Mouse (Mus musculus): ENCODE measurements at regions not wholly inside any gene's neighbourhood (a gene's known extent, or its start where the extent isn't known, plus 50 kb on each side); places are given as distances from the start of the nearest gene placed in this dataset.

- peak; percentile 8 for DNase-seq
- H3K4me3 ChIP-seq (ENCODE audit: insufficient read depth, low read depth, low read length) = no peak overlapping the region
- H3K4me1 ChIP-seq (ENCODE audit: control insufficient read depth, insufficient read depth, low read length) = peaks cover 6% of the 10 kb centered on the region; the same call in 1 of the 2 replicates
- TF ChIP-seq CTCF (conservative IDR thresholded peaks at IDR 0.05; ENCODE audit: insufficient read depth, insufficient read length, low read depth, low read length) (no peak), POLR2A (IDR thresholded peaks at IDR 0.05; ENCODE audit: low read depth, low read length) (no peak)
- 28% methylated on average over 7 of the region's 7 CpGs for WGBS
- no peak overlapping the region for H3K27ac ChIP-seq (ENCODE audit: insufficient read depth, low read depth, low read length)
- no peaks in the 10 kb centered on the region for H3K36me3 ChIP-seq (ENCODE audit: control insufficient read depth, insufficient read depth, low read length)
- H3K27me3 ChIP-seq (replicated peaks; ENCODE audit: control insufficient read depth, insufficient read depth, low read length) = no peaks in the 10 kb centered on the region
Measured at GRCm38 (mm10) chr16:70239432-70239941, 74.3 kb upstream of the Gbe1 start.

- no peaks in the 10 kb centered on the region for H3K36me3 ChIP-seq (ENCODE audit: control insufficient read depth, insufficient read depth, low read length)
- H3K4me3 ChIP-seq (ENCODE audit: insufficient read depth, low read depth, low read length) = no peak overlapping the region
- DNase-seq = no peak
- TF ChIP-seq POLR2A (IDR thresholded peaks at IDR 0.05; ENCODE audit: low read depth, low read length) (no peak), CTCF (conservative IDR thresholded peaks at IDR 0.05; ENCODE audit: insufficient read depth, insufficient read length, low read depth, low read length) (no peak)
- H3K27ac ChIP-seq (ENCODE audit: insufficient read depth, low read depth, low read length) = no peak overlapping the region
- WGBS = 65% methylated on average over 4 of the region's 4 CpGs
- H3K4me1 ChIP-seq (ENCODE audit: control insufficient read depth, insufficient read depth, low read length) = peaks cover 6% of the 10 kb centered on the region; the same call in 1 of the 2 replicates
- H3K27me3 ChIP-seq (replicated peaks; ENCODE audit: control insufficient read depth, insufficient read depth, low read length) = no peaks in the 10 kb centered on the region
Measured at GRCm38 (mm10) chr16:70244205-70244756, 69.5 kb upstream of the Gbe1 start.

- Histone ChIP-seq H3K4me1 (ENCODE audit: control insufficient read depth, insufficient read depth, low read length) (peaks cover 3% of the 10 kb centered on the region; the same call in 1 of the 2 replicates), H3K36me3 (ENCODE audit: control insufficient read depth, insufficient read depth, low read length) (no peaks in the 10 kb centered on the region), H3K27ac (ENCODE audit: insufficient read depth, low read depth, low read length) (no peak overlapping the region), H3K27me3 (replicated peaks; ENCODE audit: control insufficient read depth, insufficient read depth, low read length) (no peaks in the 10 kb centered on the region), H3K4me3 (ENCODE audit: insufficient read depth, low read depth, low read length) (no peak overlapping the region)
- TF ChIP-seq POLR2A (IDR thresholded peaks at IDR 0.05; ENCODE audit: low read depth, low read length) (no peak), CTCF (conservative IDR thresholded peaks at IDR 0.05; ENCODE audit: insufficient read depth, insufficient read length, low read depth, low read length) (no peak)
- 86% methylated on average over 2 of the region's 2 CpGs for whole genome bisulfite sequencing
- no peak for DNase-seq
Measured at GRCm38 (mm10) chr16:70244963-70245362, 68.8 kb upstream of the Gbe1 start.

GRCm38 (mm10) chr16:70259364-70259763 is 54.4 kb upstream of the Gbe1 start:
- no peaks in the 10 kb centered on the region for H3K4me1 ChIP-seq (ENCODE audit: control insufficient read depth, insufficient read depth, low read length)
- no peak overlapping the region for H3K4me3 ChIP-seq (ENCODE audit: insufficient read depth, low read depth, low read length)
- no peaks in the 10 kb centered on the region for H3K36me3 ChIP-seq (ENCODE audit: control insufficient read depth, insufficient read depth, low read length)
- no peak for TF ChIP-seq POLR2A (IDR thresholded peaks at IDR 0.05; ENCODE audit: low read depth, low read length)
- TF ChIP-seq CTCF (conservative IDR thresholded peaks at IDR 0.05; ENCODE audit: insufficient read depth, insufficient read length, low read depth, low read length) = no peak
- 45% methylated on average over 1 of the region's 1 CpGs for WGBS
- no peaks in the 10 kb centered on the region for H3K27me3 ChIP-seq (replicated peaks; ENCODE audit: control insufficient read depth, insufficient read depth, low read length)
- H3K27ac ChIP-seq (ENCODE audit: insufficient read depth, low read depth, low read length) = no peak overlapping the region
- DNase-seq = no peak

GRCm38 (mm10) chr16:70260151-70260550 is 53.6 kb upstream of the Gbe1 start:
- Histone ChIP-seq H3K36me3 (ENCODE audit: control insufficient read depth, insufficient read depth, low read length) (no peaks in the 10 kb centered on the region), H3K27ac (ENCODE audit: insufficient read depth, low read depth, low read length) (no peak overlapping the region), H3K4me3 (ENCODE audit: insufficient read depth, low read depth, low read length) (no peak overlapping the region), H3K27me3 (replicated peaks; ENCODE audit: control insufficient read depth, insufficient read depth, low read length) (no peaks in the 10 kb centered on the region), H3K4me1 (ENCODE audit: control insufficient read depth, insufficient read depth, low read length) (no peaks in the 10 kb centered on the region)
- no peak for DNase-seq
- 69% methylated on average over 1 of the region's 1 CpGs for WGBS
- no peak for TF ChIP-seq POLR2A (IDR thresholded peaks at IDR 0.05; ENCODE audit: low read depth, low read length)
- TF ChIP-seq CTCF (conservative IDR thresholded peaks at IDR 0.05; ENCODE audit: insufficient read depth, insufficient read length, low read depth, low read length) = no peak
